Mouse (Mus musculus) MEL (cell line): ENCODE measurements around the gene Abca7. TPM values are rescaled to one million over a fixed set of nuclear protein-coding genes. Genes with fewer than 3 reads are reported as not detected.
A peak's percentile ranks its signal among the peaks of the same experiment; 100 is the strongest.

Experiments
- DNase-seq: peaks from one replicate; pipeline ENCODE4 v3.0.0; 2011; ENCODE audit warnings: low read depth, low spot score
- H3K27ac ChIP-seq: 2 replicates; pipeline ENCODE4 v1.5.1; 2012; ENCODE audit warnings: low read depth, mild to moderate bottlenecking, control low read depth, low read length, moderate library complexity; ENCODE audit not compliant: control insufficient read depth
- H3K27me3 ChIP-seq, 2 experiments: fragments of 150-350 bp in 1 of 2; sonication (generic) in 1 of 2; 2 replicates each; pipeline ENCODE4 v1.6.1; 2012; ENCODE audit warnings: low read length in 2 of 2, mild to moderate bottlenecking in 2 of 2, improper control_type of control experiment in 1 of 2, moderate library complexity in 1 of 2; ENCODE audit not compliant: insufficient read depth in 2 of 2, control insufficient read depth in 1 of 2
- H3K36me3 ChIP-seq, 2 experiments: 2 replicates each; pipeline ENCODE4 v1.6.1; 2012 to 2014; ENCODE audit warnings: low read length in 2 of 2, improper control_type of control experiment in 1 of 2, inconsistent platforms in 1 of 2, mild to moderate bottlenecking in 1 of 2; ENCODE audit not compliant: insufficient read depth in 2 of 2, control insufficient read depth in 1 of 2
- H3K4me1 ChIP-seq, 2 experiments: fragments of 150-350 bp in 1 of 2; sonication (generic) in 1 of 2; 2 replicates each; pipeline ENCODE4 v1.6.1; 2012; ENCODE audit warnings: low read length in 2 of 2, improper control_type of control experiment in 1 of 2, mild to moderate bottlenecking in 1 of 2; ENCODE audit not compliant: insufficient read depth in 2 of 2, control insufficient read depth in 1 of 2
- H3K4me3 ChIP-seq, 2 experiments: fragments of 150-350 bp in 1 of 2; sonication (generic) in 1 of 2; 2 replicates each; pipeline ENCODE4 v1.5.1; 2012; ENCODE audit warnings: low read depth in 2 of 2, low read length in 2 of 2, mild to moderate bottlenecking in 2 of 2, moderate library complexity in 2 of 2, control low read depth in 1 of 2, improper control_type of control experiment in 1 of 2; ENCODE audit not compliant: control insufficient read depth in 1 of 2, insufficient read depth in 1 of 2
- H3K79me2 ChIP-seq: 2 replicates; pipeline ENCODE4 v1.6.1; 2012; ENCODE audit warnings: mild to moderate bottlenecking, low read length, moderate library complexity; ENCODE audit not compliant: control insufficient read depth, poor library complexity, insufficient read depth
- H3K9ac ChIP-seq: 2 replicates; pipeline ENCODE4 v1.6.1; 2012; ENCODE audit warnings: low read depth, mild to moderate bottlenecking, control low read depth, low read length, moderate library complexity; ENCODE audit not compliant: control insufficient read depth, poor library complexity, severe bottlenecking
- H3K9me3 ChIP-seq: fragments of 150-350 bp; sonication (generic); replicated peaks from 2 replicates; pipeline ENCODE4 v1.6.1; 2012; ENCODE audit warnings: mild to moderate bottlenecking, low read length, improper control_type of control experiment, moderate library complexity; ENCODE audit not compliant: insufficient read depth
- GABPA ChIP-seq: IDR thresholded peaks from 2 replicates; pipeline ENCODE4 v1.6.1; 2012; ENCODE audit warnings: low read depth, mild to moderate bottlenecking, inconsistent platforms, low read length, improper control_type of control experiment, moderate library complexity
- HCFC1 ChIP-seq: IDR thresholded peaks from 2 replicates; pipeline ENCODE4 v1.6.1; 2012; ENCODE audit warnings: low read depth, mild to moderate bottlenecking, inconsistent platforms, low read length, improper control_type of control experiment, moderate library complexity
- MAX ChIP-seq: IDR thresholded peaks from 2 replicates; pipeline ENCODE4 v1.6.1; 2011; ENCODE audit warnings: low read length, improper control_type of control experiment
- MAZ ChIP-seq: IDR thresholded peaks from 2 replicates; pipeline ENCODE4 v1.6.1; 2012; ENCODE audit warnings: low read depth, mild to moderate bottlenecking, inconsistent platforms, low read length, improper control_type of control experiment
- MEF2A ChIP-seq: IDR thresholded peaks from 2 replicates; pipeline ENCODE4 v1.6.1; 2014; ENCODE audit warnings: low read depth, mild to moderate bottlenecking, inconsistent platforms, low read length, improper control_type of control experiment; ENCODE audit not compliant: poor library complexity, insufficient replicate concordance, severe bottlenecking; ENCODE audit errors: extremely low read depth
- MXI1 ChIP-seq: IDR thresholded peaks from 2 replicates; pipeline ENCODE4 v1.6.1; 2011; ENCODE audit warnings: mild to moderate bottlenecking, low read depth, low read length, improper control_type of control experiment
- MYC ChIP-seq: IDR thresholded peaks from 2 replicates; pipeline ENCODE4 v1.6.1; 2011; ENCODE audit warnings: low read depth, mild to moderate bottlenecking, low read length, improper control_type of control experiment, moderate library complexity
- NRF1 ChIP-seq: IDR thresholded peaks from 2 replicates; pipeline ENCODE4 v1.6.1; 2014; ENCODE audit warnings: low read depth, mild to moderate bottlenecking, inconsistent platforms, low read length, improper control_type of control experiment, moderate library complexity; ENCODE audit not compliant: poor library complexity, insufficient read depth, severe bottlenecking
- POLR2A ChIP-seq, 2 experiments: IDR thresholded peaks; 2 replicates each; pipeline ENCODE4 v1.6.1; 2011 to 2012; ENCODE audit warnings: low read length in 2 of 2, mild to moderate bottlenecking in 2 of 2, control low read depth in 1 of 2, improper control_type of control experiment in 1 of 2, low read depth in 1 of 2, moderate library complexity in 1 of 2; ENCODE audit not compliant: control insufficient read depth in 1 of 2, insufficient read depth in 1 of 2, poor library complexity in 1 of 2
- POLR2AphosphoS5 ChIP-seq: IDR thresholded peaks from 2 replicates; pipeline ENCODE4 v1.6.1; 2012; ENCODE audit warnings: low read depth, borderline replicate concordance, mild to moderate bottlenecking, inconsistent platforms, low read length, moderate library complexity, mixed read lengths
- SIN3A ChIP-seq: IDR thresholded peaks from 2 replicates; pipeline ENCODE4 v1.6.1; 2012; ENCODE audit warnings: low read length, improper control_type of control experiment, inconsistent platforms
- TAL1 ChIP-seq: IDR thresholded peaks from 2 replicates; pipeline ENCODE4 v1.6.1; 2012; ENCODE audit warnings: mild to moderate bottlenecking, inconsistent platforms, low read length, moderate library complexity, mixed read lengths
- TBP ChIP-seq: IDR thresholded peaks from 2 replicates; pipeline ENCODE4 v1.8.0; 2011; ENCODE audit warnings: low read depth, low read length, improper control_type of control experiment
- ZMIZ1 ChIP-seq: IDR thresholded peaks from 2 replicates; pipeline ENCODE4 v1.6.1; 2012; ENCODE audit warnings: low read depth, mild to moderate bottlenecking, inconsistent platforms, low read length, improper control_type of control experiment, moderate library complexity
- polyA plus RNA-seq, 2 experiments: library from polyadenylated mRNA; stranded (reverse) in 1 of 2; unstranded in 1 of 2; fragments of >175 nt in 1 of 2; fragments of >200 nt in 1 of 2; gene quantifications; 2 replicates each; pipeline versions ENCODE4 v1.2.1 to v1.2.4; 2012; ENCODE audit warnings: low replicate concordance in 2 of 2, low read depth in 1 of 2; ENCODE audit not compliant: insufficient read length in 2 of 2, insufficient read depth in 1 of 2, missing spikeins in 1 of 2
- total RNA-seq: library from RNA; depleted of rRNA; stranded (reverse); fragments of 300-350 nt; gene quantifications from 2 replicates; pipeline ENCODE4 v1.2.3, GENCODE M21; 2012

Abca7 gene
- total and polyA plus RNA-seq, 3 experiments = 7.7 to 16.8 TPM; not detected in 1

DNA sequence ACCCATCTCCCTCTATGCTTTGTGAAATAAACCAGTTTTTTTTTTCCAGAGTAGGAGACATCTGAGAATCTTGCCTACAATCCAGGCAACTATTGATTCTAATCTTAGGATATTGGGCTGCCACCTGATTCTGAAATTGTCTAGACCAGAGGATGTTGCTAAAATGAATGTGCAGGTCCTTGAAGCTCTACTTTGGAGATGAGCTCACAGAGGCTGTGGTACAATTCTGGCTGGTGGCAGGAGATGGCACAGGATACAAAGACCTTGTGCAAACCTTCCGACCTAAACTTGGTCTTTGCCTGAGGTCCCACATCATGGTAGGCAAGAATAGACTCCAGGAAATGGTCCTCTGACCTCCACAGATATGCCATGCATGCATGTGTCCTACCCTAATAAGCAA is 658 bp upstream of the Abca7 start:
- no peaks in the 10 kb centered on the region for H3K9me3 ChIP-seq
- H3K36me3 ChIP-seq = peaks cover 0 to 17% of the 10 kb centered on the region in 2 experiments; a peak in 2 of 4 replicates
- TF ChIP-seq POLR2AphosphoS5 (no peak), TAL1 (no peak), MAZ (no peak)
- no peaks in the 10 kb centered on the region for H3K27me3 ChIP-seq
- DNase-seq = no peak
- no peak overlapping the region for H3K4me3 ChIP-seq
- peak overlapping the region; percentile 66; the same call in 1 of the 2 replicates for H3K9ac ChIP-seq
- H3K4me1 ChIP-seq = peaks cover 14 to 26% of the 10 kb centered on the region in 2 experiments
- H3K27ac ChIP-seq = peak overlapping the region; percentile 93
- H3K79me2 ChIP-seq = peaks cover 5% of the 10 kb centered on the region; the same call in 1 of the 2 replicates

DNA sequence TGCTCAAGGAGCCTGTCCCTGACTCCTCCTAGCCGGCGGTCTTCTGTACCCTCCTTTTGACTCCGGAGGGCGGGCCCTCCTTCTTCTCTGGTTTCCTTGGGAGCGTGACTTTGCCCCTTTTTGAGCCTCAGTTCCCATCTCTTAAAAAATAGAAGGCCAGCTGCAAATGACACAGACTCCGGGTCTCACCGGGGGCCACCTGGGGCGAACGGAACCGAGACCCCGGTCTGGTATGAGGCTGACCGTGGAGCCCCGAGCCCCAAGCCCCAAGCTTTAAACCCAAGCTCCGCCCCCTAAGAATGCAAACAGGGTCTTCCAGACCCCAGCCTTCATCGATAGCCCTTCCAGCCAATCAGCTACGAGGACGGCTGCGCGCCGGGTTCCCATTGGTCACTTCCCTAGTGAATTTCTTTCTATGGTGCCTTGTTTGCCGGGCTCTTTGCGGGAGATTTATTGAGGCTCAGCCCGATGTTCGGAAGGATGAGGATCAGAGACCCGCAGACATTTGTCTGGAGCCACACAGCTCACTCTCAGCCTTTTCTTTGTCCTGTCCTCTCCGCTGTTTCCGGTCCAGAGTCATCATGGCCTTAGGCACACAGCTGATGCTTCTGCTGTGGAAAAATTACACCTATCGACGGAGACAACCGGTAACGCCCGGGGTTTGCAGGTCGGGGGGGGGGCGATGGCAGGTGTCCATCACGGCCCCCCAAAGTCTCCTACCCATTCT is 903 bp downstream of the Abca7 start:
- Histone ChIP-seq H3K27me3 (no peaks in the 10 kb centered on the region), H3K36me3 (peaks cover 0 to 17% of the 10 kb centered on the region in 2 experiments; a peak in 2 of 4 replicates), H3K9ac (peak overlapping the region; percentile 86)
- DNase-seq = peak; percentile 93
- TF ChIP-seq HCFC1 (peak; percentile 23), MXI1 (peak; percentile 62), NRF1 (0 out of 2 replicates have a peak, but pooled peaks have one; percentile 18), MYC (no peak), MEF2A (no peak), ZMIZ1 (peak; percentile 14; the same call in 1 of the 2 replicates), TAL1 (no peak), POLR2AphosphoS5 (no peak), POLR2A (IDR thresholded peaks at IDR 0.05; ENCODE audit: control insufficient read depth in 1 of 2, insufficient read depth in 1 of 2, low read depth in 1 of 2, low read length in 2 of 2, poor library complexity in 1 of 2) (peak in 1 of 2 experiments; percentile 84; a peak in 3 of 4 replicates), GABPA (no peak), MAX (peak; percentile 48; the same call in 1 of the 2 replicates), TBP (0 out of 2 replicates have a peak, but pooled peaks have one; percentile 47), MAZ (no peak), SIN3A (peak; percentile 26; the same call in 1 of the 2 replicates)
- TF ChIP-seq, all 39 proteins: peak for 8
- Histone ChIP-seq H3K4me1 (peaks cover 14 to 26% of the 10 kb centered on the region in 2 experiments), H3K4me3 (peak overlapping the region; percentile 73 to 88), H3K9me3 (no peaks in the 10 kb centered on the region), H3K79me2 (peaks cover 5% of the 10 kb centered on the region; the same call in 1 of the 2 replicates), H3K27ac (peak overlapping the region; percentile 90)
